Mouse (Mus musculus) hindbrain, postnatal 0 days (tissue): Measurements from ENCODE around the gene Psg19. TPM values are rescaled to one million over a fixed set of nuclear protein-coding genes. Genes with fewer than 3 reads are reported as not detected.
"Not testable (repeated sequence)": the region's sequence is repeated elsewhere in the genome, so short reads cannot be mapped to it uniquely, and the experiment has no call there.

ENCODE experiments used
- ATAC-seq: fragments of 200-750 bp; cut with Nextera tagmentation; 2 replicates; pipeline ENCODE4 v1.8.0; 2017; ENCODE audit warnings: mild to moderate bottlenecking, moderate TSS enrichment, moderate library complexity
- DNase-seq: peaks from one replicate; pipeline ENCODE4 v3.0.0-alpha.2; 2015; ENCODE audit warnings: low spot score
- H3K27ac ChIP-seq: fragments of 300-500 bp; sonication (generic); 2 replicates; pipeline ENCODE4 v1.5.1; 2014; ENCODE audit warnings: mild to moderate bottlenecking
- H3K27me3 ChIP-seq: fragments of 300-500 bp; sonication (generic); 2 replicates; pipeline ENCODE4 v1.6.1; 2014; ENCODE audit warnings: low read length, mixed read lengths; ENCODE audit not compliant: insufficient read depth
- H3K36me3 ChIP-seq: fragments of 300-500 bp; sonication (generic); 2 replicates; pipeline ENCODE4 v1.6.1; 2014; ENCODE audit warnings: low read length, mixed read lengths; ENCODE audit not compliant: insufficient read depth
- H3K4me1 ChIP-seq: fragments of 300-500 bp; sonication (generic); 2 replicates; pipeline ENCODE4 v1.6.1; 2014; ENCODE audit warnings: antibody characterized with exemption, low read length, mixed read lengths; ENCODE audit not compliant: insufficient read depth
- H3K4me2 ChIP-seq: fragments of 300-500 bp; sonication (generic); 2 replicates; pipeline ENCODE4 v1.6.1; 2014; ENCODE audit warnings: low read depth, mild to moderate bottlenecking, low read length, moderate library complexity, mixed read lengths
- H3K4me3 ChIP-seq: fragments of 300-500 bp; sonication (generic); 2 replicates; pipeline ENCODE4 v1.5.1; 2014; ENCODE audit warnings: low read length
- H3K9ac ChIP-seq: fragments of 300-500 bp; sonication (generic); replicated peaks from 2 replicates; pipeline ENCODE4 v1.6.1; 2014; ENCODE audit warnings: mild to moderate bottlenecking, low read length, moderate library complexity, mixed read lengths
- H3K9me3 ChIP-seq: fragments of 300-500 bp; sonication (generic); 2 replicates; pipeline ENCODE4 v1.6.1; 2016; ENCODE audit warnings: low read length, mixed read lengths
- CTCF ChIP-seq: IDR thresholded peaks from 2 replicates; pipeline ENCODE4 v1.5.1; 2016; ENCODE audit warnings: antibody characterized with exemption, control low read depth, low read depth
- WGBS: fragments of 180-500 bp; shearing (Covaris S2); extraction: QIAGEN DNeasy Blood & Tissue Kit; methylation state at CpG from one replicate; pipeline ENCODE4 v1.1.7; 2014; 5-methylcytosine and 5-hydroxymethylcytosine counted together
- polyA plus RNA-seq: library from polyadenylated mRNA; unstranded; fragments of >200 nt; fragmentation: Nextera tagmentation; extraction: Ambion mirVana; gene quantifications from 2 replicates; pipeline ENCODE4 v1.2.1, GENCODE M21; 2015
- total RNA-seq: library from RNA; depleted of rRNA; stranded (reverse); fragments of >200 nt; gene quantifications from 2 replicates; pipeline ENCODE4 v1.2.3, GENCODE M21; 2014

The Psg19 gene
- total and polyA plus RNA-seq, 2 experiments from 2014 or later = not detected

- no peak overlapping the region for H3K27ac ChIP-seq
- H3K4me1 ChIP-seq = no peaks in the 10 kb centered on the region
- no peaks in the 10 kb centered on the region for H3K36me3 ChIP-seq
- ATAC-seq = no peak
- 60% methylated on average over 9 of the region's 9 CpGs for WGBS
- H3K27me3 ChIP-seq = no peaks in the 10 kb centered on the region
- H3K4me2 ChIP-seq = no peak overlapping the region
- peak; percentile 51 for TF ChIP-seq CTCF
- peak; percentile 40 for DNase-seq
- H3K4me3 ChIP-seq = no peak overlapping the region
- no peak overlapping the region for H3K9ac ChIP-seq
- H3K9me3 ChIP-seq = no peaks in the 10 kb centered on the region
Observed at GRCm38 (mm10) chr7:18828592-18828991, 30.3 kb upstream of the Psg19 start.

- Histone ChIP-seq H3K9me3 (no peaks in the 10 kb centered on the region), H3K27me3 (no peaks in the 10 kb centered on the region), H3K4me2 (no peak overlapping the region), H3K4me1 (no peaks in the 10 kb centered on the region), H3K4me3 (no peak overlapping the region), H3K27ac (no peak overlapping the region), H3K9ac (no peak overlapping the region), H3K36me3 (no peaks in the 10 kb centered on the region)
- ATAC-seq (0 out of 2 replicates have a peak, but pooled peaks have one; percentile 15), DNase-seq (no peak)
- WGBS = 61% methylated on average over 26 of the region's 26 CpGs
- TF ChIP-seq CTCF = no peak
Observed at GRCm38 (mm10) chr7:18827792-18828546, 29.6 kb upstream of the Psg19 start.

GRCm38 (mm10) chr7:18821507-18821906, 23.2 kb upstream of the Psg19 start, which contains the start of gene Psg17:
TSS of gene Psg17 (minus strand) at chr7:18821607.
- H3K9me3 ChIP-seq = no peaks in the 10 kb centered on the region
- WGBS = 80% methylated on average over 3 of the region's 3 CpGs
- ATAC-seq (no peak), DNase-seq (no peak)
- no peak within 1 kb of the TSS for H3K4me3 ChIP-seq
- no peaks in the 10 kb centered on the region for H3K36me3 ChIP-seq
- TF ChIP-seq CTCF = no peak
- H3K27ac ChIP-seq = no peak within 1 kb of the TSS
- no peaks in the 10 kb centered on the region for H3K4me1 ChIP-seq
- H3K4me2 ChIP-seq = no peak within 1 kb of the TSS
- no peaks in the 10 kb centered on the region for H3K27me3 ChIP-seq
- H3K9ac ChIP-seq = no peak within 1 kb of the TSS

DNA sequence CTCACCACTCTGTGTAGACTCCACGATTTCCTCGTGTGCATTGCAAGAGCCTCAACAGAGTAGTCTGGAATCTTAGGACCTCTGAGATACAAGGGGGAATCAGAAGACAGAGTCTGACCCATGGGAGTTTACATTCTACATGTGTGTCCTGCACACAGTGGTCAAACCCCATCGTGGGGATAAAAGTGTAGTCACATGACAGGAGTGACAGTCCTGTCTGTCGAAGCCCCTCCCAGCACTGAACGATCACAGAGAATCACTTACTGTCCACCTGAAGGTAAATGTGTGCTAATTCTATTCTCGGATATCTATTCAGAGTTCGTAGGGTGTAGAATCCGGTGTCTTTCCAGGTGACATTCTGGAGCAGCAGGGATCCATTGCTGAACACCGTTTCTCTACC, 20.0 kb upstream of the Psg19 start:
- no peak overlapping the region for H3K4me3 ChIP-seq
- WGBS = 84% methylated on average over 9 of the region's 9 CpGs
- ATAC-seq (no peak), DNase-seq (no peak)
- TF ChIP-seq CTCF = no peak
- no peaks in the 10 kb centered on the region for H3K27me3 ChIP-seq
- H3K4me2 ChIP-seq = no peak overlapping the region
- no peak overlapping the region for H3K9ac ChIP-seq
- H3K4me1 ChIP-seq = no peaks in the 10 kb centered on the region
- H3K27ac ChIP-seq = no peak overlapping the region
- H3K9me3 ChIP-seq = no peaks in the 10 kb centered on the region
- no peaks in the 10 kb centered on the region for H3K36me3 ChIP-seq

- Histone ChIP-seq H3K4me3 (no peak overlapping the region), H3K4me1 (no peaks in the 10 kb centered on the region), H3K9me3 (no peaks in the 10 kb centered on the region), H3K4me2 (no peak overlapping the region), H3K27ac (no peak overlapping the region), H3K36me3 (no peaks in the 10 kb centered on the region), H3K27me3 (no peaks in the 10 kb centered on the region), H3K9ac (no peak overlapping the region)
- DNase-seq (no peak), ATAC-seq (no peak)
- no peak for TF ChIP-seq CTCF
Observed at GRCm38 (mm10) chr7:18803526-18803925, 5.2 kb upstream of the Psg19 start.

DNA sequence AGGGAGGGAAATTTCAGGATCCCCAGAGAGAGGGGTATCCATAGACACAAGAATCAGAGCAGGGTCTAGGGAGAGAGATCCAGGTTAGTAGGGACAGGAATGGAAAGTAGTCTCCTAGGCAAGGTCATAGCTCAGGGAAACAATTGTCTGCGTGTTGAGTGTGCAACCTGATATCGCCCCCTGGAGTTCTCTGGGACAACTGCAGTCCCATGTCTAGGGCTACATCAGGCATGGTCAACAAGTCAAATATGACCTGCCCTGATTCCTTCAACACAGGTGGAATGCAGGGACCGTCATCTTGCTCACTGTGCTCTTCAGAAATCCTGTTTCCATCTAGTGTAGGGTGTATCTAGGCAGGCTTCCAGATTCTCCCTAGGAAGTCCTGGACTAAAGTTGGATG, 809 bp upstream of the Psg19 start:
- Histone ChIP-seq H3K9ac (no peak overlapping the region), H3K4me1 (no peaks in the 10 kb centered on the region), H3K9me3 (no peaks in the 10 kb centered on the region), H3K4me2 (no peak overlapping the region), H3K4me3 (no peak overlapping the region), H3K27me3 (no peaks in the 10 kb centered on the region), H3K27ac (no peak overlapping the region), H3K36me3 (no peaks in the 10 kb centered on the region)
- ATAC-seq (no peak), DNase-seq (no peak)
- no peak for TF ChIP-seq CTCF
- 38% methylated on average over 3 of the region's 3 CpGs for WGBS

- not testable (repeated sequence) for H3K36me3 ChIP-seq, H3K4me2 ChIP-seq, H3K27ac ChIP-seq, H3K9ac ChIP-seq, H3K4me3 ChIP-seq, DNase-seq, H3K27me3 ChIP-seq, ATAC-seq, H3K9me3 ChIP-seq, H3K4me1 ChIP-seq
Observed at GRCm38 (mm10) chr7:18790671-18791070, 7.6 kb downstream of the Psg19 start.
